Mouse (Mus musculus) spleen, postnatal 14 days (tissue): ENCODE data around the gene Alg10b.
"Not testable (repeated sequence)": the region's sequence is repeated elsewhere in the genome, so short reads cannot be mapped to it uniquely, and the experiment has no call there.

ENCODE experiments used
- DNase-seq, 2 experiments: peaks; one replicate each; pipeline ENCODE4 v3.0.0; 2021 to 2022; ENCODE audit warnings: low spot score in 2 of 2

Gene Alg10b

GRCm38 (mm10) chr15:90223969-90224750 lies at the start of gene Alg10b:
Gene Alg10b, plus strand, starts transcription at chr15:90224311.
- peak; percentile 46 to 66 for DNase-seq

GRCm38 (mm10) chr15:90183108-90183507 lies 41.0 kb upstream of the Alg10b start:
- DNase-seq: not testable (repeated sequence)

- DNase-seq: no peak
These were observed 40.6 kb upstream of the Alg10b start for GRCm38 (mm10) chr15:90183511-90183910.

GRCm38 (mm10) chr15:90184743-90185142 lies 39.4 kb upstream of the Alg10b start:
- no peak for DNase-seq

- DNase-seq: no peak
These were observed 34.6 kb upstream of the Alg10b start for GRCm38 (mm10) chr15:90189477-90189876.

- DNase-seq: no peak
These were observed 10.2 kb upstream of the Alg10b start for GRCm38 (mm10) chr15:90213946-90214345.

GRCm38 (mm10) chr15:90214913-90215312 lies 9.2 kb upstream of the Alg10b start:
- DNase-seq: peak in 1 of 2 experiments; percentile 18

- peak; percentile 10 to 22 for DNase-seq
These were observed 1.0 kb downstream of the Alg10b start for GRCm38 (mm10) chr15:90225058-90225575.

- no peak for DNase-seq
These were observed 13.5 kb downstream of the Alg10b start for GRCm38 (mm10) chr15:90237657-90238056.

- no peak for DNase-seq
These were observed 20.0 kb downstream of the Alg10b start for GRCm38 (mm10) chr15:90244081-90244480.

- DNase-seq: no peak
These were observed 25.6 kb downstream of the Alg10b start for GRCm38 (mm10) chr15:90249694-90250093.

- DNase-seq: no peak
These were observed 58.8 kb downstream of the Alg10b start for GRCm38 (mm10) chr15:90282876-90283275.
